Mouse (Mus musculus): ENCODE measurements around the gene Mlec. TPM values are rescaled to one million over a fixed set of nuclear protein-coding genes. Genes with fewer than 3 reads are reported as not detected.

Mlec gene
- polyA plus RNA-seq, 1 experiment from 2014 or later: 68.5 TPM

DNA sequence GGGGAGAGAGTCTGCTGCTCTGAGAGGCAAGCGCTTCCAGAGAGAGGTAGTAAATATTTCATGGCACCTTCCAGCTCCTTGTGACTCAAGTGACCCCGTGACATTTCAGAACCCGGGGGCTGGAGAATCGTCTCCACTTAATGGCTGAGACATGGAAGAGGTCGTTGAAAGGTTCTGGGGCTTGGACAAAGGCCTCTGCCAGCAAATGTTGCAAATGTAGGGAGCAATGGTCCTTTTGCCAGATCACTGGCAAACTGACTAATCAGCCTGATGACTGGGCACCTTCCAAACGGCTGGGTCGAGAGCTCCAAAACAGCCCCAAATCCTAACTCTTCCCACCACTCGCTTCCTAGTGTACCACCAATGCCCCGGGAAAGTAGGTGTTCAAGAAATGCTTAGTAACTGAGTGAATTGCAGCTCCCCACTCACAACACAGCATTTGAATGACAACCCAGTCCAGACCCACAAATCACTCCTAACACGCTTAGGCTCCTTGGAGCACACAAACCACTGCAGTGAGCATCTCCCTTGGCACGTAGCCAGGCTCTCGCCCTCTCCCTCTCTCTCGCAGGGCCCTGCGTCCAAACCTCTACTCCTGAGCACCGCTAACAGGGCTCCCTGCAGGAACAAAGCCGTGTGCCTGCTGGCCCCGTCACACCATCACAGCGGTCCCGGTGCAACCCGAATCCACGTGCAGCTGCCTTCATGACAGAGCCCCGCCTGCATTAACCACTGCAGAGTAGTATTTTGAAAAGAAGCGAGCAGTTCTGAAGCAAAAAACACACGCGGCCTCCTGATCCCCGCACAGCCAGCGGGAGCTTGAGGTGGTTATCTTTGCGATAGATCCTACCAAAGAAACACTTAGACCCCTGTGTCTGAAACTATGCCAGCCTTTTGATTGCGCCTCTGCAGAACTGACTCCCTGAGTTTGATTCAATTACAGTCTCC, 34.2 kb upstream of the Mlec start:
- peaks cover 19% of the 10 kb centered on the region for H3K4me1 ChIP-seq (ENCODE audit: control insufficient read depth, insufficient read depth, low read length)
- no peaks in the 10 kb centered on the region for H3K36me3 ChIP-seq (ENCODE audit: control insufficient read depth, insufficient read depth, low read length)
- H3K4me3 ChIP-seq (ENCODE audit: low read length): no peak overlapping the region
- no peak overlapping the region for H3K9ac ChIP-seq (ENCODE audit: low read depth, low read length)
- H3K27me3 ChIP-seq (replicated peaks; ENCODE audit: control insufficient read depth, insufficient read depth, low read length): peaks cover 58% of the 10 kb centered on the region
- H3K27ac ChIP-seq (ENCODE audit: low read length): no peak overlapping the region
- H3K4me2 ChIP-seq (ENCODE audit: low read depth, low read length): no peak overlapping the region
- 10% methylated on average over 29 of the region's 29 CpGs for WGBS
- H3K9me3 ChIP-seq (ENCODE audit: control insufficient read depth, low read length): peaks cover 5% of the 10 kb centered on the region; the same call in 1 of the 2 replicates
- ATAC-seq: no peak

- WGBS: 70% methylated on average over 12 of the region's 12 CpGs
- H3K4me3 ChIP-seq (ENCODE audit: low read length): no peak overlapping the region
Observed at GRCm38 (mm10) chr5:115190081-115190480, 32.1 kb upstream of the Mlec start.

GRCm38 (mm10) chr5:115188824-115189223, 30.8 kb upstream of the Mlec start:
- Histone ChIP-seq H3K4me3 (ENCODE audit: low read length) (no peak overlapping the region), H3K9ac (ENCODE audit: low read depth, low read length) (no peak overlapping the region), H3K4me1 (ENCODE audit: control insufficient read depth, insufficient read depth, low read length) (peaks cover 24% of the 10 kb centered on the region), H3K4me2 (ENCODE audit: low read depth, low read length) (no peak overlapping the region), H3K27ac (ENCODE audit: low read length) (no peak overlapping the region), H3K27me3 (replicated peaks; ENCODE audit: control insufficient read depth, insufficient read depth, low read length) (peaks cover 56% of the 10 kb centered on the region), H3K9me3 (ENCODE audit: control insufficient read depth, low read length) (peaks cover 5% of the 10 kb centered on the region; the same call in 1 of the 2 replicates), H3K36me3 (ENCODE audit: control insufficient read depth, insufficient read depth, low read length) (no peaks in the 10 kb centered on the region)
- no peak for ATAC-seq
- WGBS: 46% methylated on average over 5 of the region's 5 CpGs

More at GRCm38 (mm10) chr5:115190081-115190480, 32.1 kb upstream of the Mlec start:
- H3K9ac ChIP-seq (ENCODE audit: low read depth, low read length): no peak overlapping the region
- ATAC-seq: no peak
- no peaks in the 10 kb centered on the region for H3K36me3 ChIP-seq (ENCODE audit: control insufficient read depth, insufficient read depth, low read length)
- no peak overlapping the region for H3K27ac ChIP-seq (ENCODE audit: low read length)
- H3K4me1 ChIP-seq (ENCODE audit: control insufficient read depth, insufficient read depth, low read length): peaks cover 29% of the 10 kb centered on the region
- no peak overlapping the region for H3K4me2 ChIP-seq (ENCODE audit: low read depth, low read length)
- peaks cover 69% of the 10 kb centered on the region for H3K27me3 ChIP-seq (replicated peaks; ENCODE audit: control insufficient read depth, insufficient read depth, low read length)
- H3K9me3 ChIP-seq (ENCODE audit: control insufficient read depth, low read length): peaks cover 5% of the 10 kb centered on the region; the same call in 1 of the 2 replicates

GRCm38 (mm10) chr5:115187188-115188131, 29.5 kb upstream of the Mlec start:
- peak; percentile 83 for ATAC-seq
- Histone ChIP-seq H3K9me3 (ENCODE audit: control insufficient read depth, low read length) (peaks cover 5% of the 10 kb centered on the region; the same call in 1 of the 2 replicates), H3K4me3 (ENCODE audit: low read length) (0 out of 2 replicates have a peak overlapping the region, but pooled peaks have one; percentile 5), H3K4me2 (ENCODE audit: low read depth, low read length) (peak overlapping the region; percentile 44), H3K27me3 (replicated peaks; ENCODE audit: control insufficient read depth, insufficient read depth, low read length) (peaks cover 43% of the 10 kb centered on the region), H3K9ac (ENCODE audit: low read depth, low read length) (no peak overlapping the region), H3K36me3 (ENCODE audit: control insufficient read depth, insufficient read depth, low read length) (no peaks in the 10 kb centered on the region), H3K27ac (ENCODE audit: low read length) (no peak overlapping the region), H3K4me1 (ENCODE audit: control insufficient read depth, insufficient read depth, low read length) (peaks cover 16% of the 10 kb centered on the region)
- WGBS: 20% methylated on average over 26 of the region's 26 CpGs

GRCm38 (mm10) chr5:115186371-115187073, 28.5 kb upstream of the Mlec start:
- ATAC-seq: no peak

DNA sequence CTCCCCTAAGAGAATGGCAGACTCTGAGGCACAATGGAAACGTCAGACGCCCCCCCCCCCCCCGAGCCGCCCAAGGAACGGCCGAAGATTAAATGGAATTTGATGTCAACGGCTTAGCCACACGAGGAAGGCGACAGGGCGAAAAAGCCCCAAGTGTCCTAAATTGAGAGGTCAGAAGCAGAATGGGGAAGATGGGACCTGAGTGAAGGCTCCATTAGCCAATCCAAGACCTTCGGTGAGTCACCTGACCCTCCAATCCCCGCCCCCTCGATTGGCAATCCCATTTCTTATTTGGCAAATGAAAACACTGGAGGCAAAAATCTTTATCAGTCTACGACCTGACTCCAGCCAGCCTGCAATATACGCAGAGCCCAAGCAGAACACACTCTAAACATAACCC, 26.7 kb upstream of the Mlec start:
- 21% methylated on average over 15 of the region's 15 CpGs for WGBS

More at GRCm38 (mm10) chr5:115186371-115187073, 28.5 kb upstream of the Mlec start:
- Histone ChIP-seq H3K27ac (ENCODE audit: low read length) (no peak overlapping the region), H3K4me3 (ENCODE audit: low read length) (0 out of 2 replicates have a peak overlapping the region, but pooled peaks have one; percentile 5), H3K9me3 (ENCODE audit: control insufficient read depth, low read length) (peaks cover 5% of the 10 kb centered on the region; the same call in 1 of the 2 replicates), H3K36me3 (ENCODE audit: control insufficient read depth, insufficient read depth, low read length) (no peaks in the 10 kb centered on the region), H3K9ac (ENCODE audit: low read depth, low read length) (no peak overlapping the region), H3K4me2 (ENCODE audit: low read depth, low read length) (peak overlapping the region; percentile 44), H3K4me1 (ENCODE audit: control insufficient read depth, insufficient read depth, low read length) (peaks cover 21% of the 10 kb centered on the region), H3K27me3 (replicated peaks; ENCODE audit: control insufficient read depth, insufficient read depth, low read length) (peaks cover 33% of the 10 kb centered on the region)
- WGBS: 41% methylated on average over 17 of the region's 17 CpGs

DNA sequence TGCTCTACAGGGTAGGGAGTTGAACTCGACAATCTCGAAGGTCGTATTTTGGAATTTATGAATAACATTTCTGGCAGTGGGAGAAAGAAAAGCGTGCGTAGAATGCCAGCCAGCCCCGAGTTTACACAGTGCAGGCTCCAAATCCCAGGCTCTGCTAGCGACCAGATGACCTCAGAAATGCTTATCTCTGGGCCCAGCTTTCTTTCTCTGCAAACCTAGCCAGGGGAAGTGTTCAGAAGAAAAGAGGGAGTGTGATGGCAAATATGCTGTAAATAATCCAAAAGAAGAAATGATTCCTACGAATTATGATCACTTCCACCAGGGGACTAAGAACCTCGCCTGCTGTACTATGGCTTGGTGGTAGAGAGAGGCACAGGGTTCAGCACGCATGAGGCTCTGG, 25.5 kb upstream of the Mlec start:
- H3K4me3 ChIP-seq (ENCODE audit: low read length): no peak overlapping the region
- no peak overlapping the region for H3K27ac ChIP-seq (ENCODE audit: low read length)
- H3K27me3 ChIP-seq (replicated peaks; ENCODE audit: control insufficient read depth, insufficient read depth, low read length): peaks cover 12% of the 10 kb centered on the region; the same call in 1 of the 2 replicates
- no peaks in the 10 kb centered on the region for H3K36me3 ChIP-seq (ENCODE audit: control insufficient read depth, insufficient read depth, low read length)
- ATAC-seq: no peak
- no peak overlapping the region for H3K9ac ChIP-seq (ENCODE audit: low read depth, low read length)
- no peak overlapping the region for H3K4me2 ChIP-seq (ENCODE audit: low read depth, low read length)
- H3K4me1 ChIP-seq (ENCODE audit: control insufficient read depth, insufficient read depth, low read length): peaks cover 23% of the 10 kb centered on the region
- 45% methylated on average over 10 of the region's 10 CpGs for WGBS
- H3K9me3 ChIP-seq (ENCODE audit: control insufficient read depth, low read length): peaks cover 3% of the 10 kb centered on the region; the same call in 1 of the 2 replicates

More for the DNA sequence above, 26.7 kb upstream of the Mlec start:
- no peak overlapping the region for H3K4me3 ChIP-seq (ENCODE audit: low read length)
- H3K27me3 ChIP-seq (replicated peaks; ENCODE audit: control insufficient read depth, insufficient read depth, low read length): peaks cover 18% of the 10 kb centered on the region
- H3K9ac ChIP-seq (ENCODE audit: low read depth, low read length): no peak overlapping the region
- ATAC-seq: no peak
- no peak overlapping the region for H3K27ac ChIP-seq (ENCODE audit: low read length)
- H3K4me1 ChIP-seq (ENCODE audit: control insufficient read depth, insufficient read depth, low read length): peaks cover 23% of the 10 kb centered on the region
- H3K9me3 ChIP-seq (ENCODE audit: control insufficient read depth, low read length): peaks cover 5% of the 10 kb centered on the region; the same call in 1 of the 2 replicates
- peak overlapping the region; percentile 20; the same call in 1 of the 2 replicates for H3K4me2 ChIP-seq (ENCODE audit: low read depth, low read length)
- no peaks in the 10 kb centered on the region for H3K36me3 ChIP-seq (ENCODE audit: control insufficient read depth, insufficient read depth, low read length)

GRCm38 (mm10) chr5:115182925-115183324, 24.9 kb upstream of the Mlec start:
- H3K9me3 ChIP-seq (ENCODE audit: control insufficient read depth, low read length): no peaks in the 10 kb centered on the region
- ATAC-seq: no peak
- H3K27me3 ChIP-seq (replicated peaks; ENCODE audit: control insufficient read depth, insufficient read depth, low read length): peaks cover 12% of the 10 kb centered on the region; the same call in 1 of the 2 replicates
- H3K27ac ChIP-seq (ENCODE audit: low read length): no peak overlapping the region
- H3K4me1 ChIP-seq (ENCODE audit: control insufficient read depth, insufficient read depth, low read length): peaks cover 23% of the 10 kb centered on the region
- no peak overlapping the region for H3K4me3 ChIP-seq (ENCODE audit: low read length)
- H3K9ac ChIP-seq (ENCODE audit: low read depth, low read length): no peak overlapping the region
- 71% methylated on average over 8 of the region's 8 CpGs for WGBS
- no peaks in the 10 kb centered on the region for H3K36me3 ChIP-seq (ENCODE audit: control insufficient read depth, insufficient read depth, low read length)
- H3K4me2 ChIP-seq (ENCODE audit: low read depth, low read length): no peak overlapping the region
